Mouse (Mus musculus): ENCODE measurements around the gene Dcaf6. TPM values are rescaled to one million over a fixed set of nuclear protein-coding genes. Genes with fewer than 3 reads are reported as not detected.

Dcaf6 gene
- polyA plus RNA-seq, 2 experiments, result 13.5 to 20.6 TPM

DNA sequence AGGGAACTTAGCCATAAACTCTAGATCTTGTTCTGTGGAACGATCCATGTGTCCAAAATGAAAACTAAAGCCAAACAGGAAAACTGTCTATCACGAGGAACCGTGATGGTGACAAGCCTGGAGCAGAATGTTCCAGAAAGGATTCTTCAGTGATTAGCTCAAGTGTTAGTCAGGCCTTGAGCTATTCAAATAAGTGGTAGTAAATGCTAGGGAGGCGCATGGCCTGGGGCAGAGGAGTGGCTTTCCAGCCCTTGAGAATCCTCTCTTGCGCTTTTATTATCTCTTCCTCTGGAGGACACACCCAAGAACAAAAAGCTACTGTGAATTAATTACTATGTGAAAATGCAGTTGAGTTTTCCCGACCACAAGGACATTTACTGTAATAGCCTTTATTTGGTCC lies 168.7 kb downstream of the Dcaf6 start:
- Histone ChIP-seq H3K4me2 (ENCODE audit: low read depth) (no peak overlapping the region), H3K27ac (no peak overlapping the region), H3K4me3 (ENCODE audit: insufficient read depth in 1 of 2, low read depth in 2 of 2, low read length in 2 of 2) (no peak overlapping the region), H3K27me3 (ENCODE audit: control insufficient read depth, insufficient read depth, low read length) (no peaks in the 10 kb centered on the region), H3K4me1 (replicated peaks; ENCODE audit: control insufficient read depth in 2 of 2, insufficient read depth in 2 of 2, low read length in 1 of 2) (no peaks in the 10 kb centered on the region; a peak in 1 of 4 replicates), H3K9me3 (ENCODE audit: control insufficient read depth, low read length) (no peaks in the 10 kb centered on the region), H3K36me3 (replicated peaks; ENCODE audit: control insufficient read depth, insufficient read depth, low read depth) (no peaks in the 10 kb centered on the region), H3K9ac (replicated peaks) (no peak overlapping the region)
- ATAC-seq (ENCODE audit: insufficient read depth) (no peak), DNase-seq (ENCODE audit: low read depth in 3 of 3, low spot score in 3 of 3) (no peak)
- TF ChIP-seq CTCF (IDR thresholded peaks at IDR 0.05; ENCODE audit: low read depth) (no peak), EP300 (IDR thresholded peaks at IDR 0.05; ENCODE audit: low read depth) (no peak)
- WGBS (ENCODE audit: insufficient replicate concordance), result 48% methylated on average over 6 of the region's 6 CpGs

DNA sequence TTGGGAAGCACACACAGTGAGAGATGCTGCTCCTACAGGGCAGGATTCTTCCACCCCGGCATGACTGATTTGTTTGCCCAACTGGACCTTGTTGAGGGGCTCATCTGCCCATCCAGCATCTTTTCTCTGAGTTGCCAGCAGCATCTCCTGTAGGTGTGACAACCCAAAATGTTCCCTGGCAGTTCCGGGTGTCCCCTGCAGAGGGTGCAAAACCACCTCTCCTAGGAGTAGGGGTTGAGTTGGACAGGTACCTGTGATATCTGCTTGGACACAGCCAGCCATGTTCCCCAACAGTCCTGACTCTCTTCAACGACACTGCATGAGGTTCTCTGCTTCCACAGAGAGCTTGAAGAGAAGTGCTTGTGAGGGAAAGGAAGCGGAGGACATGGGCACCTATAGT lies 170.4 kb downstream of the Dcaf6 start:
- Histone ChIP-seq H3K27me3 (ENCODE audit: control insufficient read depth, insufficient read depth, low read length) (no peaks in the 10 kb centered on the region), H3K4me2 (ENCODE audit: low read depth) (no peak overlapping the region), H3K4me3 (ENCODE audit: insufficient read depth in 1 of 2, low read depth in 2 of 2, low read length in 2 of 2) (no peak overlapping the region), H3K27ac (no peak overlapping the region), H3K4me1 (replicated peaks; ENCODE audit: control insufficient read depth in 2 of 2, insufficient read depth in 2 of 2, low read length in 1 of 2) (no peaks in the 10 kb centered on the region; a peak in 1 of 4 replicates), H3K9me3 (ENCODE audit: control insufficient read depth, low read length) (no peaks in the 10 kb centered on the region), H3K36me3 (replicated peaks; ENCODE audit: control insufficient read depth, insufficient read depth, low read depth) (no peaks in the 10 kb centered on the region), H3K9ac (replicated peaks) (no peak overlapping the region)
- DNase-seq (ENCODE audit: low read depth in 3 of 3, low spot score in 3 of 3) (peak in 2 of 3 experiments; percentile 3 to 9), ATAC-seq (ENCODE audit: insufficient read depth) (no peak)
- WGBS (ENCODE audit: insufficient replicate concordance), result 58% methylated on average over 4 of the region's 4 CpGs
- peak; percentile 77 for TF ChIP-seq CTCF (IDR thresholded peaks at IDR 0.05; ENCODE audit: low read depth)
- no peak for TF ChIP-seq EP300 (IDR thresholded peaks at IDR 0.05; ENCODE audit: low read depth)

DNA sequence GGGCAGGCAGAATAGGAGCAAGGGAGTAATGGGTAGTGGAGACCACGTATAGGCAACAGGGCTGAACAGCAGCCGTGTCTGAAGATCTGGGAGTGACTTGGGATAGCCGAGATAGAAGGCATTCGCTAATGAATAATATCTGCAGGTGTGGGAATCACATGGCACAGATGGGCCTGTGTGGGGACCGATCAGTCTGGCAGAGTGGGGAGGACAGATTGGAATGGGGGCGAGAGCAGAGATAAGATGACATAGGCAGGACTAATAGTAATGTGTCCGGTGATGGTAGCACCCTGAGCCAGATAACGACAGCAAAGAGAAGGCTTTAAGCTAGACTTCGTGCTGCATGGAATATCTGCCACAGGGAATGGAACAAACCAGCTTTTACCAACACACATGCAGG lies 172.1 kb downstream of the Dcaf6 start:
- WGBS (ENCODE audit: insufficient replicate concordance), result 57% methylated on average over 9 of the region's 9 CpGs
- TF ChIP-seq CTCF (IDR thresholded peaks at IDR 0.05; ENCODE audit: low read depth) (no peak), EP300 (IDR thresholded peaks at IDR 0.05; ENCODE audit: low read depth) (no peak)
- no peak overlapping the region for H3K9ac ChIP-seq (replicated peaks)
- H3K9me3 ChIP-seq (ENCODE audit: control insufficient read depth, low read length), result no peaks in the 10 kb centered on the region
- no peak overlapping the region for H3K4me3 ChIP-seq (ENCODE audit: insufficient read depth in 1 of 2, low read depth in 2 of 2, low read length in 2 of 2)
- no peaks in the 10 kb centered on the region; a peak in 1 of 4 replicates for H3K4me1 ChIP-seq (replicated peaks; ENCODE audit: control insufficient read depth in 2 of 2, insufficient read depth in 2 of 2, low read length in 1 of 2)
- no peak for ATAC-seq (ENCODE audit: insufficient read depth)
- peaks cover 4% of the 10 kb centered on the region for H3K27me3 ChIP-seq (ENCODE audit: control insufficient read depth, insufficient read depth, low read length)
- no peaks in the 10 kb centered on the region for H3K36me3 ChIP-seq (replicated peaks; ENCODE audit: control insufficient read depth, insufficient read depth, low read depth)
- H3K4me2 ChIP-seq (ENCODE audit: low read depth), result no peak overlapping the region
- H3K27ac ChIP-seq, result no peak overlapping the region
- no peak for DNase-seq (ENCODE audit: low read depth in 3 of 3, low spot score in 3 of 3)

DNA sequence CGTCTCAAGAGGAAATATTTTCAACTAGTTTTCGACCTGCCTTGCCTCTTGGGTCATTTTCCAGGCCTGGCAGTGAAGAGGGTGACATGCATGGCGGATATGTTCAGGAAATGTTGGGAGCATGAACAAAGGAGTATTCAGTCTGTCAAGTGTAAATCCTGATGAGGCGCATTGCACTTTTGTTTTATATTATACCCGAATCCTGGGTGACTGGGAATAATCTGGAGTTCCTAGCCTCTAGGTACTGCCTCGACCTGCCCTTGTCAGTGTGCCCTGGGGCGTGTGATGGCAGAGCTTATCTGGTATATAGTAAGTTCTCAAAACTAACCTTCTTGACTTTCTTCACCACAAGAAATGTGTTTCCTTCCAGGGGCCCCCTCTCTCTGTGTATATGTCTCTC lies 176.2 kb downstream of the Dcaf6 start:
- H3K9ac ChIP-seq (replicated peaks), result no peak overlapping the region
- ATAC-seq (ENCODE audit: insufficient read depth) (no peak), DNase-seq (ENCODE audit: low read depth in 3 of 3, low spot score in 3 of 3) (no peak)
- H3K27ac ChIP-seq, result no peak overlapping the region
- 48% methylated on average over 7 of the region's 7 CpGs for WGBS (ENCODE audit: insufficient replicate concordance)
- no peaks in the 10 kb centered on the region for H3K36me3 ChIP-seq (replicated peaks; ENCODE audit: control insufficient read depth, insufficient read depth, low read depth)
- H3K4me3 ChIP-seq (ENCODE audit: insufficient read depth in 1 of 2, low read depth in 2 of 2, low read length in 2 of 2), result no peak overlapping the region
- TF ChIP-seq CTCF (IDR thresholded peaks at IDR 0.05; ENCODE audit: low read depth), result no peak
- no peak for TF ChIP-seq EP300 (IDR thresholded peaks at IDR 0.05; ENCODE audit: low read depth)
- no peaks in the 10 kb centered on the region for H3K4me1 ChIP-seq (replicated peaks; ENCODE audit: control insufficient read depth in 2 of 2, insufficient read depth in 2 of 2, low read length in 1 of 2)
- no peak overlapping the region for H3K4me2 ChIP-seq (ENCODE audit: low read depth)
- peaks cover 31% of the 10 kb centered on the region for H3K27me3 ChIP-seq (ENCODE audit: control insufficient read depth, insufficient read depth, low read length)
- no peaks in the 10 kb centered on the region for H3K9me3 ChIP-seq (ENCODE audit: control insufficient read depth, low read length)

DNA sequence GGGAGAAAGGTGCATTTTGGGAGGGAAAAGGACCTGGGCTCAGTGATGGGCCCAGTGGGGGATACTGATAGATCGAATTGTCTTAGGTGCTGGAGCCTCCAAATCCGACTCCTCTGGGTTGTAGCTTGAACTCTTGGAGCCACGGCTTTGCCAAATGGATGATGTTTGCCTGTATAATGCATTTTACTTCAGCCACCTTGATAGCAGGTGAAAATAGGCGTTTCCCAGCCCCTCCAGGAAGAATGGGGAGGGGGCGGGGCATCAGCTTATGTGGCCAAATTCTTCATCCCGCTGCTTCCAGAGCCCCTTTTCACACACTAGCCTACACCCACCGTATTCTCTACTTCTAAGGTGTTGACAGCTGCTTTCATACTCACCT lies 177.3 kb downstream of the Dcaf6 start:
- Histone ChIP-seq H3K36me3 (replicated peaks; ENCODE audit: control insufficient read depth, insufficient read depth, low read depth) (no peaks in the 10 kb centered on the region), H3K27me3 (ENCODE audit: control insufficient read depth, insufficient read depth, low read length) (peaks cover 31% of the 10 kb centered on the region), H3K9me3 (ENCODE audit: control insufficient read depth, low read length) (no peaks in the 10 kb centered on the region), H3K4me2 (ENCODE audit: low read depth) (no peak overlapping the region), H3K4me1 (replicated peaks; ENCODE audit: control insufficient read depth in 2 of 2, insufficient read depth in 2 of 2, low read length in 1 of 2) (no peaks in the 10 kb centered on the region), H3K27ac (no peak overlapping the region), H3K9ac (replicated peaks) (no peak overlapping the region), H3K4me3 (ENCODE audit: insufficient read depth in 1 of 2, low read depth in 2 of 2, low read length in 2 of 2) (no peak overlapping the region)
- TF ChIP-seq CTCF (IDR thresholded peaks at IDR 0.05; ENCODE audit: low read depth), result no peak
- no peak for TF ChIP-seq EP300 (IDR thresholded peaks at IDR 0.05; ENCODE audit: low read depth)
- ATAC-seq (ENCODE audit: insufficient read depth) (no peak), DNase-seq (ENCODE audit: low read depth in 3 of 3, low spot score in 3 of 3) (no peak)
- 26% methylated on average over 7 of the region's 7 CpGs for WGBS (ENCODE audit: insufficient replicate concordance)
